Mouse (Mus musculus): ENCODE measurements around the gene Deup1.

DNA sequence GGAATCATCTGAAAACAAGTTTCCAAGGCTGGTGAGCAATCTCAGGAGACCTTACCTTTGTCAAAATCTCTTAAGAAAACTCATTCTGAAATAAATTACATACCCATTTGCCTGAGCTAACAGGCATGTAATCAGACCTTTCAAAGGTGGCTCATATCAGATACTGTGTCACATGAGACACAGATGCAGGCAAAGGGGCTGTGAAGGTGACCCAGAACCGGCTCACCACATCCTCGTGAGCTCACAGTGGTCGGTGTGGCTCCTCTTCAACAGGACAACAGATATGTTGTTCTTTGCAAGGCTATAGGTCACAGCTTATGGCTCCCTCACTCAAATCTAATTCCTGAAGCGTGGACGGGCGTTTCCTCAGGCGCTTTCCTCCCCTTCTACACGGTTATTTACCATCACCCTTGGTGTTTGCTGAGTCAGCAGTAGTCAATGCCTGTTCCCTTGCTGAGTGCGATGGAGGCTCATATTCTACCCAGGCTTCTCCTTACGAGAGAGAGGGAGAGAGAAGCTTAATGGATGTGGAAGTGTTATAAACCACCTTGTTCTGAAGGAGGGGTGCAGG lies 8.6 kb downstream of the Deup1 start:
- TF ChIP-seq CTCF (IDR thresholded peaks at IDR 0.05; ENCODE audit: borderline replicate concordance, control insufficient read depth, extremely low read depth, insufficient read depth, low read length, poor library complexity) (no peak), POLR2A (IDR thresholded peaks at IDR 0.05; ENCODE audit: control insufficient read depth, extremely low read depth, insufficient read depth, low read length, poor library complexity) (no peak)

Measured in thymus, adult 2 months (tissue).